Mouse (Mus musculus) heart, embryonic 10.5 days (tissue): ENCODE measurements at regions not wholly inside any gene's neighbourhood (a gene's known extent, or its start where the extent isn't known, plus 50 kb on each side); places are given as distances from the start of the nearest gene placed in this dataset.
"Not testable (repeated sequence)": the region's sequence is repeated elsewhere in the genome, so short reads cannot be mapped to it uniquely, and the experiment has no call there.

ENCODE experiments used
- DNase-seq: peaks from one replicate; pipeline ENCODE4 v3.0.0-alpha.2; 2017; ENCODE audit warnings: low spot score
- H3K27ac ChIP-seq: fragments of 300-500 bp; sonication (generic); 2 replicates; pipeline ENCODE4 v1.5.1; 2016; ENCODE audit warnings: mild to moderate bottlenecking
- H3K27me3 ChIP-seq: fragments of 300-500 bp; sonication (generic); 2 replicates; pipeline ENCODE4 v1.6.1; 2016; ENCODE audit warnings: mild to moderate bottlenecking; ENCODE audit not compliant: poor library complexity, insufficient read depth, severe bottlenecking
- H3K36me3 ChIP-seq: fragments of 300-500 bp; sonication (generic); 2 replicates; pipeline ENCODE4 v1.6.1; 2016; ENCODE audit warnings: mild to moderate bottlenecking, moderate library complexity
- H3K4me1 ChIP-seq: fragments of 300-500 bp; sonication (generic); 2 replicates; pipeline ENCODE4 v1.6.1; 2016; ENCODE audit warnings: mild to moderate bottlenecking
- H3K4me3 ChIP-seq: fragments of 300-500 bp; sonication (generic); 2 replicates; pipeline ENCODE4 v1.5.1; 2016; ENCODE audit warnings: mild to moderate bottlenecking, moderate library complexity
- H3K9me3 ChIP-seq: fragments of 300-500 bp; sonication (generic); 2 replicates; pipeline ENCODE4 v1.6.1; 2016; ENCODE audit warnings: mild to moderate bottlenecking, moderate library complexity
- WGBS: fragments of 180-500 bp; shearing (Covaris S2); methylation state at CpG from one replicate; pipeline ENCODE4 v1.1.7; 2016; 5-methylcytosine and 5-hydroxymethylcytosine counted together

- Histone ChIP-seq H3K9me3 (no peaks in the 10 kb centered on the region), H3K27ac (no peak overlapping the region), H3K4me3 (no peak overlapping the region), H3K27me3 (no peaks in the 10 kb centered on the region; the same call in 1 of the 2 replicates), H3K4me1 (peaks cover 14% of the 10 kb centered on the region; the same call in 1 of the 2 replicates), H3K36me3 (no peaks in the 10 kb centered on the region)
- 7% methylated on average over 3 of the region's 3 CpGs for WGBS
- peak; percentile 78 for DNase-seq
Measured at GRCm38 (mm10) chr8:24386462-24386861, 339.2 kb downstream of the Adam3 start.

- WGBS: 70% methylated on average over 8 of the region's 8 CpGs
- DNase-seq: no peak
- Histone ChIP-seq H3K36me3 (no peaks in the 10 kb centered on the region), H3K4me1 (peaks cover 14% of the 10 kb centered on the region; the same call in 1 of the 2 replicates), H3K27me3 (no peaks in the 10 kb centered on the region; the same call in 1 of the 2 replicates), H3K27ac (no peak overlapping the region), H3K9me3 (no peaks in the 10 kb centered on the region), H3K4me3 (no peak overlapping the region)
Measured at GRCm38 (mm10) chr8:24383963-24384435, 341.7 kb downstream of the Adam3 start.

- no peaks in the 10 kb centered on the region; the same call in 1 of the 2 replicates for H3K27me3 ChIP-seq
- no peaks in the 10 kb centered on the region for H3K36me3 ChIP-seq
- no peak overlapping the region for H3K27ac ChIP-seq
- H3K4me1 ChIP-seq: peaks cover 14% of the 10 kb centered on the region; the same call in 1 of the 2 replicates
- 67% methylated on average over 14 of the region's 14 CpGs for WGBS
- no peaks in the 10 kb centered on the region for H3K9me3 ChIP-seq
- no peak for DNase-seq
- no peak overlapping the region for H3K4me3 ChIP-seq
Measured at GRCm38 (mm10) chr8:24383130-24383962, 342.3 kb downstream of the Adam3 start.

GRCm38 (mm10) chr8:24381666-24382253 is 343.9 kb downstream of the Adam3 start:
- DNase-seq: no peak

GRCm38 (mm10) chr8:24378070-24378469 is 347.6 kb downstream of the Adam3 start:
- Histone ChIP-seq H3K27me3 (no peaks in the 10 kb centered on the region), H3K4me1 (peaks cover 9% of the 10 kb centered on the region; the same call in 1 of the 2 replicates), H3K36me3 (no peaks in the 10 kb centered on the region), H3K27ac (no peak overlapping the region), H3K9me3 (no peaks in the 10 kb centered on the region), H3K4me3 (no peak overlapping the region)
- DNase-seq: no peak

More at GRCm38 (mm10) chr8:24381666-24382253, 343.9 kb downstream of the Adam3 start:
- Histone ChIP-seq H3K36me3 (no peaks in the 10 kb centered on the region), H3K9me3 (no peaks in the 10 kb centered on the region), H3K4me1 (peaks cover 14% of the 10 kb centered on the region; the same call in 1 of the 2 replicates), H3K4me3 (no peak overlapping the region), H3K27ac (no peak overlapping the region), H3K27me3 (no peaks in the 10 kb centered on the region; the same call in 1 of the 2 replicates)
- WGBS: 53% methylated on average over 3 of the region's 3 CpGs

- not testable (repeated sequence) for DNase-seq, H3K27ac ChIP-seq, H3K4me1 ChIP-seq, H3K9me3 ChIP-seq, H3K36me3 ChIP-seq, H3K4me3 ChIP-seq, H3K27me3 ChIP-seq
- 86% methylated on average over 10 of the region's 10 CpGs for WGBS
Measured at GRCm38 (mm10) chr8:24376846-24377245, 348.8 kb downstream of the Adam3 start.

GRCm38 (mm10) chr8:24374503-24374902 is 351.1 kb downstream of the Adam3 start:
- Histone ChIP-seq H3K9me3 (no peaks in the 10 kb centered on the region), H3K36me3 (no peaks in the 10 kb centered on the region), H3K27ac (no peak overlapping the region), H3K4me3 (no peak overlapping the region), H3K4me1 (no peaks in the 10 kb centered on the region), H3K27me3 (no peaks in the 10 kb centered on the region)
- 86% methylated on average over 1 of the region's 1 CpGs for WGBS
- DNase-seq: no peak

- no peaks in the 10 kb centered on the region for H3K36me3 ChIP-seq
- DNase-seq: no peak
- no peaks in the 10 kb centered on the region for H3K27me3 ChIP-seq
- no peak overlapping the region for H3K4me3 ChIP-seq
- no peaks in the 10 kb centered on the region for H3K4me1 ChIP-seq
- WGBS: 72% methylated on average over 4 of the region's 4 CpGs
- no peaks in the 10 kb centered on the region for H3K9me3 ChIP-seq
- H3K27ac ChIP-seq: no peak overlapping the region
Measured at GRCm38 (mm10) chr8:24372068-24372467, 353.6 kb downstream of the Adam3 start.

- H3K27me3 ChIP-seq: no peaks in the 10 kb centered on the region
- H3K9me3 ChIP-seq: no peaks in the 10 kb centered on the region
- peaks cover 6% of the 10 kb centered on the region; the same call in 1 of the 2 replicates for H3K4me1 ChIP-seq
- H3K36me3 ChIP-seq: no peaks in the 10 kb centered on the region
- H3K27ac ChIP-seq: no peak overlapping the region
- no peak overlapping the region for H3K4me3 ChIP-seq
- no peak for DNase-seq
Measured at GRCm38 (mm10) chr8:24366000-24366399, 359.7 kb downstream of the Adam3 start.

- H3K4me3 ChIP-seq: no peak overlapping the region
- peaks cover 6% of the 10 kb centered on the region; the same call in 1 of the 2 replicates for H3K4me1 ChIP-seq
- no peaks in the 10 kb centered on the region for H3K9me3 ChIP-seq
- WGBS: 52% methylated on average over 4 of the region's 4 CpGs
- DNase-seq: no peak
- no peak overlapping the region for H3K27ac ChIP-seq
- no peaks in the 10 kb centered on the region for H3K27me3 ChIP-seq
- H3K36me3 ChIP-seq: no peaks in the 10 kb centered on the region
Measured at GRCm38 (mm10) chr8:24364685-24365084, 361.0 kb downstream of the Adam3 start.

GRCm38 (mm10) chr8:24359022-24359600 is 366.5 kb downstream of the Adam3 start:
- no peaks in the 10 kb centered on the region for H3K27me3 ChIP-seq
- no peak overlapping the region for H3K4me3 ChIP-seq
- H3K9me3 ChIP-seq: no peaks in the 10 kb centered on the region
- no peaks in the 10 kb centered on the region; the same call in 1 of the 2 replicates for H3K4me1 ChIP-seq
- no peak for DNase-seq
- H3K36me3 ChIP-seq: no peaks in the 10 kb centered on the region
- H3K27ac ChIP-seq: no peak overlapping the region

GRCm38 (mm10) chr8:24355146-24355545 is 370.5 kb downstream of the Adam3 start:
- no peak for DNase-seq
- 83% methylated on average over 4 of the region's 4 CpGs for WGBS

GRCm38 (mm10) chr8:24353842-24354241 is 371.8 kb downstream of the Adam3 start:
- 75% methylated on average over 7 of the region's 7 CpGs for WGBS
- Histone ChIP-seq H3K27ac (no peak overlapping the region), H3K27me3 (no peaks in the 10 kb centered on the region), H3K36me3 (no peaks in the 10 kb centered on the region), H3K4me3 (no peak overlapping the region), H3K9me3 (no peaks in the 10 kb centered on the region), H3K4me1 (peaks cover 11% of the 10 kb centered on the region)
- no peak for DNase-seq

More at GRCm38 (mm10) chr8:24355146-24355545, 370.5 kb downstream of the Adam3 start:
- H3K4me3 ChIP-seq: no peak overlapping the region
- H3K4me1 ChIP-seq: peaks cover 11% of the 10 kb centered on the region
- H3K9me3 ChIP-seq: no peaks in the 10 kb centered on the region
- no peak overlapping the region for H3K27ac ChIP-seq
- H3K27me3 ChIP-seq: no peaks in the 10 kb centered on the region
- H3K36me3 ChIP-seq: no peaks in the 10 kb centered on the region
